Mouse (Mus musculus) kidney, adult 9 months (tissue): ENCODE results near the gene Peg12.

Experiments
- DNase-seq: peaks from one replicate; pipeline ENCODE4 v3.0.0; 2022

The Peg12 gene

DNA sequence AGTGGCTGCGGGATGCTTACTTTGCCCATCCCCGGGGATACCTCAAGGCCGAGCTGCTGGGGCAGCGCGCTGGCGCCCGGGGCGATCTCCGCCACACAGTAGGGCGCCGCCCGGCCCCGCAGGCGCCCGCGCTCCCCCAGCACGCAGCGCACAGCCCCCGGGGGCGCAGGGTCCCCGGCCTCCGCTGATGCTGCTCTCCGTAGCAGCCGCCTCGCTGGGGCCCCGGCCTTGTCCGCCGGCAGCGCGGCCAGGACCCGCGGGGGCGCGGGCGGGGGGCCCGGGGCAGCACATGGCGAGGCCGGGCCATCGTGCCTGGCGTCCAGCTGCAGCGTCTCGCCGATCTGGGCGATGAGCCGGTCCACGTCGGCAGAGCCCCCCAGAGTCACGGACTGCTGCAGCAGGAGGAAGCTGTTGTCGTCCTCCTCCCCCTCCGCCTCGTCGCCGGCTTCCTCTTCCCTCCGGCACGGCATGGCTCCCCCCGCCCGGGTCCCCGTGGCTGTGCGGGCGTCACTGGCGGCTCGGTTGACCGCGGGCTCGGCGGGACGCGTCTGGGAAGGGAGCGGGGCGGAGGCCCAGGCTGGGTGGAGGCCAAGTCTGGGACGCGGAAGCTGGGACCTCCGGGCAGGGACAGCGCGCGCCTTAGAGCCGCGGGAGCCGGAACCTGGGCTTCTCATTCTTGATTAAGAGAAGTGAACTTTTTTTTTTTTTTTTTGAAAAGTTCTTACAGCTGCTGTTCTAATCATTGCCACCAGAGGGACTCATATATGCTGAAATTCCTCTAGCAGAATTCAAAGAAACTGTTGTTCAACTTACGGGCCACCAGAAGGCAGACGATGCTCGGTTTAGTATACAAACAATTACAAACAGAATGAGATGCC is at the start of gene Peg12:
Gene Peg12, minus strand, starts transcription at position 633 of the 878 bp plus-strand sequence.
- DNase-seq: peak; percentile 62

DNA sequence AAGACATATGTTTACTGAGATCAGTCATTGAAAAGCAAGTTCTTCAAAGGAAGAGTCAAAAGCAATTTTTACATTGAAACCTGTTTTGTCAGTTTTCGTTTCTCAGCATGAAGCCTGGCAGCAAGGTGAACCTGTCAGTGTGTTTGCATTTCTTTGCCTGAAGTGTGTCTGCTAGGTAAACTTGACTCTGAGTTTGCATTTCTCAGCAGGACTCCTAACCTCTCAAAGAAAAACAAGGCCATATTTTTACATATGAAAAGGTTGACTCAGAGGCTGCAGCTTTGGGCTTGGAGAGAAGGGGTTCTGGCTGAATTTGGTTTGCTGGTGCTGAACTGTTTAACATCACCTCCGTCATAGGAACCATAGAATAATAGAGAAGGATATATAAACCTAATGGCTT is 21.8 kb upstream of the Peg12 start:
- DNase-seq: no peak

DNA sequence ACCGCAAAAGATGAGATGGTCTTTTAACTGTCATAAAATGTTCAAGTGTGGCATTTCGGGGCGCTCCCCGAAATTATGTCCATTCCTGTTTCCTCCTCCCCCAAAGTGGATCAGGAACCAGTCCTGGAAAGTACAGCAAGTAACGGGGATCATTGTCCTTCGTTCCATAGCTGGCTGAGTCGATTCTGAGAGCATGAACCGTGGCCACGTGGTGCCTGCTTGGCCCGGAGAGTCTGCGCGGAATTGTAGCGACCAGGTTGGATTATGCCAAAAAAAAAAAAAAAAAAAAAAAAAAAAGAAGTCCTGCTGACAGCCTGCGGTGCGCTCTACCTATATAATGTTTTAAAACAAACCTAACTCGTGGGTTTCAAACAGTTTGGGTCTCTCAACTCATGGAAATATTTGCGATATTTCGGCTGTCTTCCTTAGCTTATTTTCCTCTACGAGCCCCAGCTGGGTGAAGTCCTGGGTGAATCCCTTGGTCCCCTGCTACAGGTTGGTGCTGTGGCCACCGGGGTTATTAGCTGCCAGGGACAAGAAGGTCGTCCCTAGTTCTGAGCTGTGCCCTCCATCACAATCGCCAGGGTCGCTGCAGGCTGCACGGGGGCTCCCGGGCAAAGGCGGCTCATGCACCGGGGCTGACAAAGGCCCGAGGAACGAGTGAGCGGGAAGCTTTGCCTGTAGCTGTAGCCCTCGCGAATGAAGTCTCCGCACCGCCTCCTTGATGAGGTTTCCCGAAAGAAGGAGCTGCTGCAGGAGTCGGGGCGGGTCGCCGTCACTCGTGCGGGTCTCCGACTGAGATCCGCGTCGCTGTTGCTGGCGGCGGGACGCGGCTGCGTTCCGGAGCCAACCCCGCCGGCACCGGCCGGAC is 1.1 kb downstream of the Peg12 start:
- peak; percentile 13 for DNase-seq

DNA sequence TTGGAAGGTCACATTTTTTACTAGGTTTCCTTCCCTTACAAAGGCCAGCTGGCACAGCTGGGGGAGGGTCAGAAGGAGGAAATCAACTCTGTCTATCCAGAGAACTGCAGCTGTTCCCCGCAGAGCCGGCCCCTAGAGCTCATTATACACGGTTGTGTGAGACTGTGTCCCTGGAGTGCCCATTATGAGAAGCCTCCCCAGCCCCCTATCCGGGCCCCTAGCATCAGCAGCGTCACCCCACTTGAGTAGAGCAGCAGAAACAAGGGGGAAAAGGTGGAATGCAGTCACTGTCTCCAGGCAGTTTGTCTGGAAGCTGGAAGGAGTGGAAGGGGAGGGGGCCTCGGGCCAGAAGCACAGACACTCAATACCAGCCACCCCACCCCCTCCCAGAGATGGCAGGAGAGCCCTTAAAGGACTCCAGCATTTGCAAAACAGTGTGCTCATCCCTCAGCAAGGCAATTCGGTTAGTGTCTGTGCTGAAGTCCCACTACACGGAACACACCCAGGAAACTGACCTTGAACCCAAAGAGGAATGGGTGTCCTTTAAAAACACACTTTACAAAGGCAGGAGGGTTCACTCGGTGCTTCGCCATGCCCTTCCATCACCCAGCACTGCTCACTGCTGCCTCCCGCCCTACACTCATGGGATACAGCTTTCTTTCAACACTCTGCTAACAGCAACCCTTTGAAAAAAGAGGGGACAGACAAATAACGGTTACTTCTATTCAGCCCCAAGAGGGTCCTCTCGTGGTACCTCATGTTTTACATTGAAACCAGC is 1.9 kb downstream of the Peg12 start:
- no peak for DNase-seq

DNA sequence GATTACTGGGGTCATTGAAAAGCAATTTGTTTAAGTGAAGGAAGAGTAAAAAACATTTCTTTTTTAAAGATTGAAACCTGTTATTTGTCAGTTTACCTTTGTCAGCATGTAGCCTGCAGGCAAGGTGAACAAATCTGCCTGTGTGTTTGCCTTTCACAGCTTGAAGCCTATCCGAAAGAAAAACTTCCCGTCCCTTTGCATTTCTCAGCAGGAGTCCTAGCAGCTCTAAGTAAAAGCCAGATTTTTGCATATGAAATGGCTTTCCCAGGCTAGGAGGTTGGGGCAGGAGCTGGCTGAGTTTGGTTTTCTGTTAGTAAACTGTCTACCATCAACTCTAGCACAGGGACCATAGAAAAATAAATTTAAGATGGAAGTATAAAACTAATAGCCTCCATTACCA is 12.0 kb downstream of the Peg12 start:
- DNase-seq: no peak

DNA sequence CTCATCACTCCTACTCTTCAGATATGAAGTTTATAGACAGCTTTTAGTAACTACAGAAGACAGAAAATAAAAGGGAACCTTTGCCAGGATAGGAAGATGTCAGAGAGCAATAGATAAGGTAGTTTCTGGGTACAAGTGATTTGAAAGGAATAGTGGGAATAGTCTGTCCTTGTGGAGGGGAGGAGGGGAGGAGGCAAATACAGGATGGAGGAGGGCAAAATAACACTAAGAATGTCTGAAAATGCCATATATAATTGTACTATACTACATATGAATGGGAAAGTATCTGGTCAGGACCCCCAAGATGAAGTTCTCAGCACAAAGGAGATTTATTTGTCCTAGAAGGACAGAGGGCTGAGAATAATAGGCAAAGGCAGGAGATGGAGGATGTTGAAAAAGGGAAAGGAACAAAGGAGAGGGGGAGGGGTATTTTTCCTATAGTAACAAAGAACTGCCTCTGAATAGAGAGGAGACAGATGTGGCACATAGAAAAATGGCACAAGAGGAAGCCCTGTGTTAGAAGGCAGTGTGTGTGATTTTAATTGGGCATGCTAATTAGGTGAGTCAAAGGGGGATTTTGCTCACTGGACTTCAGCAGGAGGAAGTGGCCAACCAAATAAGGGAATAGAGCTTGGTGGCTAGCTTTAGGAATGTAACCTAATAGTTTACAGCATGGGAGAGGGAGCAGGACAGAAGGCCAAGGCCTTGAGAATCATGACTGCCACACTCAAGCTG is 18.7 kb downstream of the Peg12 start:
- DNase-seq: no peak

DNA sequence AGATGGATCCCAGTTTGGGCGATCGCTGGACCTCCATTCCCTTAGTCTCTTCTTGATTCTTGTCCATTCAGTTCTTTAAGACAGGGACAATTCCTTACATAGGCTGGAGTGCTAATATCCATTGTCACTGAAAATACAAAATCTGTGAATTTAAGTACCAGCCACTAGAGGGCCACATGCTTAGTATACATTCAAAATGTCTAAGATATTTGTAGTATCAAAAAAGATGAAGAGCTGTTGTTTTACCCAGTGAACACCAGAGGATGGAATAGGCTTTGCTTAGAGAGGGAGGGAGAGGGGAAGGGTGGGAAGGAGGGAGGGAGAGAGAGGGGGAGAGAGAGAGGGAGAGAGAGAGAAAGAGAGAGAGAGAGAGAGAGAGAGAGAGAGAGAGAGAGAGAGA is 27.9 kb downstream of the Peg12 start:
- no peak for DNase-seq

DNA sequence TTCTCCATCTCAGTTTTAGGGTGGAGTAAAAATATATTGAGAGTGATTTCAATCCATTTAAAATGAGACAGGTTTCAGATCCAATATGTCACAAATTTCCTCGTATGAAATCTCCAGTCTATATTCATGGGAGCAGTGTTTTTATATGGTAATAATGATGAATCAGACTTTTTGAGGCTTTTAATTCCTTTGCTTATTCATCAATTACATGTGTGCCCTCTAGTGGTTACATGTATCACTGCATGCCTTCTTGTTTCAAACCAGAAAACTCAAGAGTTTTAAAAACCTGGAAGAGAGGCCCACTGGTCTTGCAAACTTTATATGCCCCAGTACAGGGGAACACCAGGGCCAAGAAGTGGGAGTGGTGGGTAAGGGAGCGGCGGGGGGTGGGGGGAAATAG is 31.1 kb downstream of the Peg12 start:
- peak; percentile 29 for DNase-seq

DNA sequence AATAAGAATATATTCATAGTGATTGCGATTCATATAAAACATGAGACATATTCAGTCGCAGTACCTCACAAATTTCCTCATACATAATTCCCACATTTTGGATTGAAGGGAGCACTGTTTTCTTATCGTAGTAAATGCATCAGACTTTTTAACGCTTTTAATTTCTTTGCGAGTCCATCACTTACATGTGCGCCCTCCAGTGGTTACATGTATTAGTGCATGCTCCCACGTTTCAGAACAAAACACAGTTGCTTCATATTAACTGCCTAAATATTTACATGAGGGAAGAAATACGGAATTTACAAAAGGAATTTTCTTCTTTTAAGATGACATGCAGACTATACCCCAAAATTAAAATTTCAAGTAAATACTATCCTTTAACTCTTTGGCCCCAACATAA is 36.0 kb downstream of the Peg12 start:
- DNase-seq: peak; percentile 30

DNA sequence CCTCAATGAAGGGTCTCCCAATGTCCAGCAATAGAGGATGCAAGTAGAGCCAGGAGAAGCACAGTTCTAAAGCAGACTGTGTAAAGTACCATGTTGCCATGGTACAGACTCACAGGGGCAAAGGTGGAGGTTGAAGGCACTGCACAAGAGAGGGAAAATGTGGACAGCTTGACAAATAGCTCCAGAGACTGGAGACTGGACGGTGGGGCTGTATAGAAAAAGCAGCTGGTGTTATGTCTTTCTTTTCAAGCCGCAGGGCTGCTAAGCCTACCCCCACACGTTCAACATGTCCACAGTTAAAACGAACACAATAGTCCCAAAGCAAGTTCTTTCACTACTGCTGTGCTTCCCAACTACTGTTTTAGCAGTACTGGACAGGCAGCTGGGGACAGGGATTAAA is 41.1 kb downstream of the Peg12 start:
- no peak for DNase-seq

DNA sequence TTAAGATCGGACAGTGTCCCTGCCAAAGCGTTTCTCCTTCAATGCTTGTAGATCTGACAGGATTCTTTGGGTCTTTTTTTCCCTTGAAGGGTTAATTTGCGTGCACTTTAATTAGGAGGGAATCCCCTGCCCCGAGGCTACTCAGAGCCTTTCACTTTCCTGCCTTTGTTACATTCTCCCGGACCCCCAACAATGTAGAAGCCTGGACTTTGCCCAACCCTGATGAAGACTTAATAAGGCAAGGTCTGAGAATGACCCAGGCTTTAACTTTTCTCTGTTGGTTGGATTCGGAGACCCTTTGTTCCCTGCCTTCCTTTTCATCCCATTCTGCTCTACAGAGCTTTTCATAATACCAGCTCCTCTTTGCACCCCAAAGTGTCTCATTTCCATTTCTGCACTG is 43.7 kb downstream of the Peg12 start:
- DNase-seq: no peak

DNA sequence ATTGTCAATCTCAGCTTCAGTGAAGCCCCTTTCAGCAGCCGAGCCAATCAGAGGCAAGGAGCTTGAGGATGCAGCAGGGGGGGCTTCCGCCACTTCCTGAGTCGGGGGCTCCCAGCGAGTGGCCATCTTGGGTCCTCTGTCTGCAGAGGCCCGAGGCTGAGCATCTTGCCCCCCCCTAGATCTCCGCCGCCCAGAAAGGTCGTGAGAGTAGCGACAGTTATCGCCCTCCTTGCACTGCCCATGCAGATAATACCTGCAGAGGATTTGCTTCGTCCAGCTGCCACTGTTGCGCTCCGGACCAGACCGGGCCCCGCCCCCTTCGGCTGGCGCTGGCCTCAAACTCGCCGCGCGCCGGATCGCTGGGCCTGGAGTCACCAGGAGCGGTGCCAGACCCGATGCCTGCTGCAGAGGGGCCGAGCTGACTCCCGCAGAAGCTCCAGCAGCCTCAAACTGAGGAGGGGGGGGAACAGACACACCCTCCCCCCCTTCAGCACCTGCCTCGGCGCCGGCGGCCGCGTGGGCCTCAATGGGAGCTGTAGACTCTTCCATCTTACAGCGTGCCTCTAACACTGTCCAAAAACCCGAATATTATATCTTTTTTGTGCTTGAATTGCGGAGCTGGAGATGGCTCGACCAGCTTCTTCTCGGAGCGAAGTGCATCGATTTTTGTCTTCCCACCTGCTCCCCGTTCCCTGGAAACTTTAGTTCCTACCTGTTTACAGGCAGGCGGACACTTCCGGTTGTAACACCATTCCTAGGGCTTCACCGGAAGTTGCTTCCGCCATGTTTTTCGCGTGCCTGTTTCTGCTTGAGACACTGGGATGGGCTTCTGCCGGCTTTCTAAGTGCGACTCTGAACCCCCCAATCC is 44.6 kb downstream of the Peg12 start, which contains the start of gene Mkrn3:
Gene Mkrn3, minus strand, starts transcription at position 647 of the 868 bp plus-strand sequence.
- DNase-seq: peak; percentile 88

DNA sequence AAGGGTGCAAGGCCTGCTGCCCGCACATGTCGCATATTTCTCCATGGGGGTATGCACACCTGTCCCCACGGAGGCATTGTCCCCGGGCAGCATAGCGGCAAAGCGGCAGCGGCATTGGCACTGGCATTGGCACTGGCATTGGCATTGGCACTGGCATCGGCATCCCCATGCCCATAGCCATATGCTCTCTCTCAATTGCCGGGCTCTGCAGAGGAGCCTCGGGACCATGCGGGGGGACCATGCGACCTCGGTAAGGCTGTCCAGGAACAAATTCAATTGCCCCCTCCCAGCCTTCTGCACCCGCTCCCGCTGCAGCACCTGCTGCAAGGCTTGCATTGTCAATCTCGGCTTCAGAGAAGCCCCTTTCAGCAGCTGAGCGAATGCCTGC is 45.2 kb downstream of the Peg12 start:
- no peak for DNase-seq

DNA sequence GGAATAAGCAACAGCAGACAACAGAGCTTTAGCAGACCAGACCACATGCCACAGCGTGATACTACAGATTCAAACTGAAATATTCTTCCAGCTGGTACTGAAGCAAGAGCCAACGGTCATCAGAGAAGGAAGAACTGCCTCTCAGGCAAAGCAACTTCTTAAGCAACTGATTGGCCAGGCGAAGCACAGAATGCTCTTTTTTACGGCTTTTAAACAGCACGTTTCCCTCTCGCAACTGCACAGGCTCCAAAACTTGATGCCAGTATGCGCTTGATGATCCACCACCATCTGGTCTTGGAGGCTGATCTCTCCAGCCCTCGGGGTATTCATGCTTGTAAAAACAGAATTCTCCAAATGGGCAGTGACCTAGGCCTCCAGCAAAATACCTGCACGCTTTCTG is 46.0 kb downstream of the Peg12 start:
- no peak for DNase-seq

DNA sequence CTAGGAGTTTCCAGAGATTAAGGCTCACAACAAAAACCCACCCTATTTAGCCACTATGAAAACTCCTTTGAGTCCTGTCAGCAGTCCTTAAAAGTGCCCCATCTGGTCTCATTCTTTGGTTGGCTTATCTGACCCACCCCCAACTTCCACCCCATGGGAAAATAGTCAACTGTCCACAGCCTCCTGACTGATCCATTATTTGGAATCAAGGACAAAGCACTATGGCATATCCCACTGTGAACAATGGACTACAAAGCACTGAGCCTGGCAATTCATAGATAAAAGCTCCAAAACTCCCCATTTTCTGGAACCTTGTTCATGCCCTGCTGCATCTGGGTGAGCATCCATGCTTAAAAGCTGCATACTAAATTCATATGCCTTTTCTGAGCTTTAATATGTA is 48.1 kb downstream of the Peg12 start:
- no peak for DNase-seq

DNA sequence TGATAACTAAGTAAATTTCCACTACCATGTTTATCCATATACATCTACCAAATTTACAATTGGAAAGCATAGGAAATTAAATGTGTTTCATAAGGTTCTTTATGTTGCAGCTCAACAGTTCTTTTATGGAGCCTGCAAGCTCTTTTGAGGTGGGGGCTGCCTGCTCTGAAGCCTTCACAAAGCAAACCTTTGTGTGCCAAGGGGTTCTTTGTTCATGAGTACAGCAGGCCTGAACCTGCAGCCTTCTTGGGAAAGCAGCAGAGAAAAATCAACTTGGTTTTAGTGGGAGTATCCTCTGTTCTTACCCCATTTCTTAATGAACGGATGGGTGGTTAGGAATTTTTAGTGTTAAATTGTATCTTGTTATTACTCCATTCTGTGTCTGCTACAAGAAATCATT is 49.1 kb downstream of the Peg12 start:
- no peak for DNase-seq
